Mouse (Mus musculus): Measurements from ENCODE around the gene Tmem59.

- TF ChIP-seq CTCF (IDR thresholded peaks at IDR 0.05; ENCODE audit: low read depth) (no peak), EP300 (optimal IDR thresholded peaks at IDR 0.05) (no peak)
These were observed 33.7 kb downstream of the Tmem59 start for GRCm38 (mm10) chr4:107211936-107212335.
